Mouse (Mus musculus) liver, embryonic 14.5 days (tissue): Measurements from ENCODE around the gene Fgf10.

Experiments used
- CTCF ChIP-seq: IDR thresholded peaks from 2 replicates; pipeline ENCODE4 v1.5.1; 2016; ENCODE audit warnings: antibody characterized with exemption, low read depth, control low read depth
- EP300 ChIP-seq: IDR thresholded peaks from 2 replicates; pipeline ENCODE4 v1.6.1; 2016; ENCODE audit warnings: antibody characterized with exemption, low read depth

- TF ChIP-seq CTCF: no peak
- TF ChIP-seq EP300: no peak
These were observed 150.2 kb downstream of the Fgf10 start for GRCm38 (mm10) chr13:118819785-118820184.
